Mouse (Mus musculus): ENCODE measurements around the gene Kazald1. TPM values are rescaled to one million over a fixed set of nuclear protein-coding genes. Genes with fewer than 3 reads are reported as not detected.
A peak's percentile ranks its signal among the peaks of the same experiment; 100 is the strongest.
"Not testable (repeated sequence)": the region's sequence is repeated elsewhere in the genome, so short reads cannot be mapped to it uniquely, and the experiment has no call there.

The Kazald1 gene
- polyA plus RNA-seq, 1 experiment from 2014 or later: 0.31 TPM

DNA sequence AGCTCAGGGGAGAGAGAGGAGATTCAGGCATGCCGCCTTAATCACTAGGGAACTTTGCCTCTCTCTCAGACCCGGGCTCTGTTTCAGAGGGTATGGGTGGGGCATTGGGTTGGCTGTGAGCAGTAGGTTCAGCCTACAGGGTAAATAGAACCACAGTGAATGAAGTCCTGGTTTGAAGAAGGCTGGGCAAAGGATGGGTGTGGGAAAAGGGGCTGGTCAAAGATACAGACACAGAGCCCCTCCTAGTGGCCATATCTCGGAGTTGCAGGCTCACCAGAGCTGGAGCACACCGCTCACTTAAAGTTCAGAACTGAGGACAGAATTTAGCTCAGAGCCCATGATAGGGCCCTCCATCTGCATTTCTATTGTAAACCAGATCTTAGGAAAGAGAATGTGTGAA is 43.3 kb upstream of the Kazald1 start:
- H3K4me2 ChIP-seq (ENCODE audit: low read depth, low read length, severe bottlenecking): no peak overlapping the region
- H3K4me1 ChIP-seq (replicated peaks; ENCODE audit: control insufficient read depth, insufficient read depth, low read length): no peaks in the 10 kb centered on the region
- no peak overlapping the region for H3K9ac ChIP-seq (ENCODE audit: low read length)
- ATAC-seq (replicated peaks; ENCODE audit: low FRiP score) (0 out of 2 replicates have a peak, but pooled peaks have one; percentile 31), DNase-seq (ENCODE audit: low spot score) (peak; percentile 87)
- no peaks in the 10 kb centered on the region for H3K27me3 ChIP-seq (ENCODE audit: control insufficient read depth, insufficient read depth, low read length)
- H3K9me3 ChIP-seq (ENCODE audit: control insufficient read depth, low read length): no peaks in the 10 kb centered on the region
- peaks cover 2% of the 10 kb centered on the region; the same call in 1 of the 2 replicates for H3K36me3 ChIP-seq (ENCODE audit: control insufficient read depth, insufficient read depth, low read length)
- WGBS: 21% methylated on average over 4 of the region's 4 CpGs
- H3K4me3 ChIP-seq (ENCODE audit: low read depth, low read length): no peak overlapping the region
- no peak overlapping the region for H3K27ac ChIP-seq (ENCODE audit: low read depth, low read length)

DNA sequence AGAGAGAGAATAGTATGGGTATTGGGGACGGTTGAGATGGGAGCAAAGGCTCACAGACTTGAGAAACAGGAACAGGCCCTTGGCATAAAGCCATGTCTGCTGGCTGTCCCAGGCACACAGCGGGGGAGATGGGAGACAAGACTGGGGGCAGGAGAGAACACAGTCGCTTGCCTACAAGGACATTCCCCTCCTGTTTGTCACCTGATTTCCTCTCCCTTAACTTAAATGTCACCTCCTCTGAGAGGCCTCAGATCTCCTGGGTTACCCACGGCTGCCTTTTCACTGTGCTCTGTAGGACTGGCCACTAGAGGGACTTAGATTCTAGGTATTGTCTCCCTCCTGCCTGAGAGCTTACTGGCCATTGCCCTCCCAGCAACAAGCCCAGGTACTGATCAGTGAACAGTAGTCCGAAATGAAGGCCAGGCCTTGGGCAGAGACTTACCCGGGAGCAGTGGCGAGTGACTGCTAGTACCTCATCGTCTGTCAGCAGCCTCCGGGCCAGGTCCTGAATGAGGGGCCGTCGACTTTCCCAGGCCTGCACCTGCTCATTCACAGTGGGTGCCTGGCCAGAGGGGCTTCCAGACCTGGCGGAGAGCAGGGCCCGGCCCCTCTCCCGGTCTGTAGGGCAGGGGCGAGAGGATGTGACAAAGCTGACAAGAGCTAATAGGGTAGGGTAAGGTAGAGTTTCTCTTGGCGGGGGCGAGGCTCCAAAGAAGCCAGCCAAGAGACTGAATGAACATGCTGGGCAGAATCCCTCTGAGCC is 42.3 kb upstream of the Kazald1 start:
- ATAC-seq (replicated peaks; ENCODE audit: low FRiP score) (no peak), DNase-seq (ENCODE audit: low spot score) (peak; percentile 63)
- Histone ChIP-seq H3K9ac (ENCODE audit: low read length) (no peak overlapping the region; the same call in 1 of the 2 replicates), H3K27ac (ENCODE audit: low read depth, low read length) (no peak overlapping the region), H3K9me3 (ENCODE audit: control insufficient read depth, low read length) (no peaks in the 10 kb centered on the region), H3K36me3 (ENCODE audit: control insufficient read depth, insufficient read depth, low read length) (no peaks in the 10 kb centered on the region; the same call in 1 of the 2 replicates), H3K4me2 (ENCODE audit: low read depth, low read length, severe bottlenecking) (no peak overlapping the region), H3K4me1 (replicated peaks; ENCODE audit: control insufficient read depth, insufficient read depth, low read length) (no peaks in the 10 kb centered on the region), H3K4me3 (ENCODE audit: low read depth, low read length) (no peak overlapping the region), H3K27me3 (ENCODE audit: control insufficient read depth, insufficient read depth, low read length) (no peaks in the 10 kb centered on the region)
- WGBS: 53% methylated on average over 17 of the region's 17 CpGs

DNA sequence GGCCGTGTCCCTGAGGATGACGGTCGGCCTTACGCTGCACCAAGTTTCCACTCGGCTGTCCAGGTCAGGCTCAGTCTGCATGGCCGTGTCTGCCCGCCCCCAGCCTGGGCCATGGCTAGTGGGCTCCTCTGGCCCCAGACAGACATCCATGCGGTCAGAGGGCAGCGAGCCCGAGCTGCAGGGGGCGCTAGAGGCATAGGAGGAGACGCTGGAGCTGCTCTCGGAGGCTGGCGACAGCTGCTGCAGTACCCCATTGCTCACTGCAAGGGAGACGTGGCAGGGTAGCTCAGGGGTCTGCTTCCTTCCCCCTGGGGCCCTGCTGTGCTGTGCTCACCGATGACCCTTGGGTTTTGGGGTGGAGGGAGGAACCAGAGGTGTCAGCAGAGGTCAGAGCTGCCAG is 38.2 kb upstream of the Kazald1 start:
- WGBS: 31% methylated on average over 16 of the region's 16 CpGs
- peak; percentile 72 for DNase-seq (ENCODE audit: low spot score)
- Histone ChIP-seq H3K9me3 (ENCODE audit: control insufficient read depth, low read length) (no peaks in the 10 kb centered on the region), H3K4me1 (replicated peaks; ENCODE audit: control insufficient read depth, insufficient read depth, low read length) (0 out of 2 replicates have a peak, but pooled peaks cover 4% of the 10 kb centered on the region), H3K4me3 (ENCODE audit: low read depth, low read length) (no peak overlapping the region), H3K27ac (ENCODE audit: low read depth, low read length) (no peak overlapping the region), H3K4me2 (ENCODE audit: low read depth, low read length, severe bottlenecking) (no peak overlapping the region), H3K36me3 (ENCODE audit: control insufficient read depth, insufficient read depth, low read length) (no peaks in the 10 kb centered on the region), H3K9ac (ENCODE audit: low read length) (no peak overlapping the region), H3K27me3 (ENCODE audit: control insufficient read depth, insufficient read depth, low read length) (peaks cover 3% of the 10 kb centered on the region; the same call in 1 of the 2 replicates)
- ATAC-seq (replicated peaks; ENCODE audit: low FRiP score): no peak

DNA sequence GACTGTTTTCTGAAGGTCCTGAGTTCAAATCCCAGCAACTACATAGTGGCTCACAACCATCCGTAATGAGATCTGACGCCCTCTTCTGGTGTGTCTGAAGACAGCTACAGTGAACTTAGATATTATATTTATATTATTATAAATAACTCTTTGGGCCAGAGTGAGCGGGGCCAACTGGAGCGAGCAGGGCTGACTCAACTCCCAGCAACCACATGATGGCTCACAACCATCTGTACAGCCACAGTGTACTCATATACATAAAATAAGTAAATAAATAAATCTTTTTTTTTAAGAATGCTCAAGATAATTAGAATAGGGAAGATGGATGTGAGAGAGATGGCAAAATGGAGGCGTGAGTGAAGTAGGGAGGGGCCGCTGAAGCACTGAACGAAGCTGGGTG is 36.8 kb upstream of the Kazald1 start:
- H3K27me3 ChIP-seq (ENCODE audit: control insufficient read depth, insufficient read depth, low read length); ATAC-seq (replicated peaks; ENCODE audit: low FRiP score): not testable (repeated sequence)
- WGBS: 92% methylated on average over 7 of the region's 7 CpGs

DNA sequence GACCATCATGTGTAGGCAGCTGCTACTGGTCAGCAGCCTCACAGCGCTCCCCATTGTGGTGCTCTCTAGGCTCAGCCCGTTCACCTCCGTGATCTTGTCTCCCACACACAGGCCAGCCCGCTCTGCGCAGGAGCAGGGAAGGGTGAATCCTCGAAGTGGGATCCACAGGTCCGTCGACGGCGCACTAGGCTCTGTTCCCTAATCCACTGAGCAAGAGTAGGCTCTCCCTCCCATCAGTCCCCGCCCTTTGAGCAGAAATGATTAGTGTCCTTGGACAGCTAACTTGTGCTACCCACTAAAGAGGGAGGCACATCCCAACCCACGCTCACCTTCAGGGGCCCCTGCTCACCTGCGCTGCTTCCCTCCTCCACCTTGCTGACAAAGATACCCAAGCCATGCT is 34.8 kb upstream of the Kazald1 start:
- no peak overlapping the region for H3K27ac ChIP-seq (ENCODE audit: low read depth, low read length)
- peaks cover 3% of the 10 kb centered on the region; the same call in 1 of the 2 replicates for H3K27me3 ChIP-seq (ENCODE audit: control insufficient read depth, insufficient read depth, low read length)
- H3K4me1 ChIP-seq (replicated peaks; ENCODE audit: control insufficient read depth, insufficient read depth, low read length): 0 out of 2 replicates have a peak, but pooled peaks cover 4% of the 10 kb centered on the region

More for the DNA sequence above, 36.8 kb upstream of the Kazald1 start:
- not testable (repeated sequence) for H3K4me3 ChIP-seq (ENCODE audit: low read depth, low read length); H3K36me3 ChIP-seq (ENCODE audit: control insufficient read depth, insufficient read depth, low read length); H3K9me3 ChIP-seq (ENCODE audit: control insufficient read depth, low read length); DNase-seq (ENCODE audit: low spot score); H3K4me2 ChIP-seq (ENCODE audit: low read depth, low read length, severe bottlenecking); H3K9ac ChIP-seq (ENCODE audit: low read length); H3K27ac ChIP-seq (ENCODE audit: low read depth, low read length); H3K4me1 ChIP-seq (replicated peaks; ENCODE audit: control insufficient read depth, insufficient read depth, low read length)

DNA sequence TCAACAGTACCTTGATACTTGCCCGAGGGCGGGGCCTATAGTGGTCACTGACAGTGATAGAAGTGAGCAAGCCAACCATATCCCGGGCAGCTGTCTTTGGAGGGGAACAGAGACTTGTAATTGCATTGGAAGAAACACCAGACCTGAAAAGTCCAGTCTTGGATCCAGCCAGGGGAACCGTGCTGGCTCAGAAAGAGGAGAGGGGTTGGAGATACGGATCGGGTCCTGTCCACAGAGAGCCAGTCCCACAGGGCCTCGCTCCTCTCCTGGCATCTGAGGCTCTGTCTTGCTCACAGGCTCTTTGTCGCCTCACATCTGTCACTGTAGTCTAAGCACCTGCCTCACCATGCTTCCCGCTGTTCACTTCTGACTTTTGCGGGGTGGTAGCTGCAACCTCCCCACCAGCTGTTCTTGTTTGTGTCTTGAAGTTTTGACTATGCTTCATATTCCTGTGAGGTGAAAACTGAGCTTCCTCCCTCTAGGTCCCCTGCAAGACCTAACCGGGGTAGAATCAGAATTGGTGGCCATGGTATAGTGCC is 30.6 kb upstream of the Kazald1 start:
- H3K4me2 ChIP-seq (ENCODE audit: low read depth, low read length, severe bottlenecking): no peak overlapping the region
- ATAC-seq (replicated peaks; ENCODE audit: low FRiP score): no peak
- peaks cover 12% of the 10 kb centered on the region; the same call in 1 of the 2 replicates for H3K4me1 ChIP-seq (replicated peaks; ENCODE audit: control insufficient read depth, insufficient read depth, low read length)
- H3K9me3 ChIP-seq (ENCODE audit: control insufficient read depth, low read length): no peaks in the 10 kb centered on the region
- no peak for DNase-seq (ENCODE audit: low spot score)
- no peak overlapping the region for H3K27ac ChIP-seq (ENCODE audit: low read depth, low read length)
- H3K27me3 ChIP-seq (ENCODE audit: control insufficient read depth, insufficient read depth, low read length): peaks cover 17% of the 10 kb centered on the region
- H3K4me3 ChIP-seq (ENCODE audit: low read depth, low read length): no peak overlapping the region
- no peaks in the 10 kb centered on the region for H3K36me3 ChIP-seq (ENCODE audit: control insufficient read depth, insufficient read depth, low read length)
- no peak overlapping the region for H3K9ac ChIP-seq (ENCODE audit: low read length)
- 74% methylated on average over 11 of the region's 11 CpGs for WGBS

More for the DNA sequence above, 34.8 kb upstream of the Kazald1 start:
- H3K9me3 ChIP-seq (ENCODE audit: control insufficient read depth, low read length): no peaks in the 10 kb centered on the region
- DNase-seq (ENCODE audit: low spot score): peak; percentile 50
- no peak overlapping the region for H3K4me2 ChIP-seq (ENCODE audit: low read depth, low read length, severe bottlenecking)
- H3K4me3 ChIP-seq (ENCODE audit: low read depth, low read length): no peak overlapping the region
- WGBS: 52% methylated on average over 13 of the region's 13 CpGs
- no peak for ATAC-seq (replicated peaks; ENCODE audit: low FRiP score)
- H3K36me3 ChIP-seq (ENCODE audit: control insufficient read depth, insufficient read depth, low read length): no peaks in the 10 kb centered on the region
- no peak overlapping the region for H3K9ac ChIP-seq (ENCODE audit: low read length)

DNA sequence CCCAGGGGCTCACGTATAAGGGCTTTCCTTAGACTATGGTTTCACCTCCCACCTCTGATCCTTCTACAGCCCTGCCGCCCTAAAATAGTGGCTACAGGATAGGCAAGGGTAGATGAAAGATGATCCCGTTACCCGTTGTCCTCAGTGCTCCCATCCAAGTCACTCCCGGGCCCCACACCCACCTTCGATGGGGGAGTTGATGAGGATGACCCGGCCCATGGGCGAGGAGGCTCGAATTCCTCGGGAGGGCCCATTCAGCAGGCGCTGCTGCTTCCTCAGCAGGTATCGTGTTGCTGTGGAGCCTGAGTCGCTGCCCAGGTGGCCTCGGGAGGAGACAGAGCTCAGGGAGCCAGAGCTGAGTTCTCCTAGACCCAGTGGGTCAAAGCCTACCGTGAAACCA is 29.8 kb upstream of the Kazald1 start:
- no peak overlapping the region for H3K9ac ChIP-seq (ENCODE audit: low read length)
- peaks cover 17% of the 10 kb centered on the region for H3K27me3 ChIP-seq (ENCODE audit: control insufficient read depth, insufficient read depth, low read length)
- no peak overlapping the region for H3K4me2 ChIP-seq (ENCODE audit: low read depth, low read length, severe bottlenecking)
- 52% methylated on average over 15 of the region's 15 CpGs for WGBS
- H3K36me3 ChIP-seq (ENCODE audit: control insufficient read depth, insufficient read depth, low read length): no peaks in the 10 kb centered on the region
- ATAC-seq (replicated peaks; ENCODE audit: low FRiP score) (no peak), DNase-seq (ENCODE audit: low spot score) (no peak)
- peaks cover 12% of the 10 kb centered on the region; the same call in 1 of the 2 replicates for H3K4me1 ChIP-seq (replicated peaks; ENCODE audit: control insufficient read depth, insufficient read depth, low read length)
- no peak overlapping the region for H3K27ac ChIP-seq (ENCODE audit: low read depth, low read length)
- H3K4me3 ChIP-seq (ENCODE audit: low read depth, low read length): no peak overlapping the region
- H3K9me3 ChIP-seq (ENCODE audit: control insufficient read depth, low read length): no peaks in the 10 kb centered on the region

DNA sequence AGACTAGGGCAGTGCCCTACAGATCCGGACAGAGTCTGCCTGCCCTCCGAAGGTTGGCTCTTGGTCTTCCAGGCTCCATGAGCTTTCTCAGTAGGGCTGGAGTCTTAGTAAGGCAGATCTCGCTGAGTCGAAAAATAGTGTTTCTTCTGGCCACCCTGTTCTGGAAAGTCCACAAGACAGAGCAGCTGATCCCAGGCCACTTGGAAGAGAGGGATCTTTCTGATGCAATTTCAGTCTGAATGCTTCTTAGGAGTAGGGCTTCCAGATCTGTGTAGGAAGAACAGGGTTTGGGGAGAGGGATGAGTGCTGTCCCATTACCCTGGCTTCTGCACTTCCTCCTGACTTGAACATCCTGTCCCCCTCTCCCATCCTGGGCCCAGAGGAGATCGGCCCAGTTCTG is 29.4 kb upstream of the Kazald1 start, which contains the start of gene Pdzd7:
Gene Pdzd7 (minus strand): TSS at position 67 of the 400 bp plus-strand sequence.
- H3K4me2 ChIP-seq (ENCODE audit: low read depth, low read length, severe bottlenecking): peak within 1 kb of the TSS; percentile 83
- no peaks in the 10 kb centered on the region for H3K36me3 ChIP-seq (ENCODE audit: control insufficient read depth, insufficient read depth, low read length)
- peak within 1 kb of the TSS; percentile 42 for H3K4me3 ChIP-seq (ENCODE audit: low read depth, low read length)
- peak within 1 kb of the TSS; percentile 65; the same call in 1 of the 2 replicates for H3K9ac ChIP-seq (ENCODE audit: low read length)
- 86% methylated on average over 5 of the region's 5 CpGs for WGBS
- H3K4me1 ChIP-seq (replicated peaks; ENCODE audit: control insufficient read depth, insufficient read depth, low read length): peaks cover 8% of the 10 kb centered on the region; the same call in 1 of the 2 replicates
- no peak for ATAC-seq (replicated peaks; ENCODE audit: low FRiP score)
- H3K27ac ChIP-seq (ENCODE audit: low read depth, low read length): no peak within 1 kb of the TSS
- H3K27me3 ChIP-seq (ENCODE audit: control insufficient read depth, insufficient read depth, low read length): peaks cover 14% of the 10 kb centered on the region
- DNase-seq (ENCODE audit: low spot score): no peak
- no peaks in the 10 kb centered on the region for H3K9me3 ChIP-seq (ENCODE audit: control insufficient read depth, low read length)
